Mouse (Mus musculus): ENCODE results near the gene Srcin1.

GRCm38 (mm10) chr11:97563730-97564129 is 12.3 kb downstream of the Srcin1 start:
- TF ChIP-seq TAL1 (IDR thresholded peaks at IDR 0.05; ENCODE audit: low read length): no peak
- TF ChIP-seq GATA1 (IDR thresholded peaks at IDR 0.05; ENCODE audit: low read length): no peak

Data from erythroblast, embryonic 14.5 days (primary cell).